Mouse (Mus musculus) heart, adult 18-20 months (tissue): ENCODE measurements around the gene Tmem115. TPM values are rescaled to one million over a fixed set of nuclear protein-coding genes. Genes with fewer than 3 reads are reported as not detected.
A peak's percentile ranks its signal among the peaks of the same experiment; 100 is the strongest.

Source experiments
- DNase-seq, 2 experiments: peaks; one replicate each; pipeline ENCODE4 v3.0.0; 2021 to 2022; ENCODE audit warnings: mixed read lengths in 1 of 2
- total RNA-seq, 2 experiments: library from RNA; stranded (reverse); gene quantifications; 2 replicates each; pipeline ENCODE4 v1.2.3; 2021

The Tmem115 gene
- total RNA-seq, 2 experiments from 2014 or later = 22.2 to 22.3 TPM

DNA sequence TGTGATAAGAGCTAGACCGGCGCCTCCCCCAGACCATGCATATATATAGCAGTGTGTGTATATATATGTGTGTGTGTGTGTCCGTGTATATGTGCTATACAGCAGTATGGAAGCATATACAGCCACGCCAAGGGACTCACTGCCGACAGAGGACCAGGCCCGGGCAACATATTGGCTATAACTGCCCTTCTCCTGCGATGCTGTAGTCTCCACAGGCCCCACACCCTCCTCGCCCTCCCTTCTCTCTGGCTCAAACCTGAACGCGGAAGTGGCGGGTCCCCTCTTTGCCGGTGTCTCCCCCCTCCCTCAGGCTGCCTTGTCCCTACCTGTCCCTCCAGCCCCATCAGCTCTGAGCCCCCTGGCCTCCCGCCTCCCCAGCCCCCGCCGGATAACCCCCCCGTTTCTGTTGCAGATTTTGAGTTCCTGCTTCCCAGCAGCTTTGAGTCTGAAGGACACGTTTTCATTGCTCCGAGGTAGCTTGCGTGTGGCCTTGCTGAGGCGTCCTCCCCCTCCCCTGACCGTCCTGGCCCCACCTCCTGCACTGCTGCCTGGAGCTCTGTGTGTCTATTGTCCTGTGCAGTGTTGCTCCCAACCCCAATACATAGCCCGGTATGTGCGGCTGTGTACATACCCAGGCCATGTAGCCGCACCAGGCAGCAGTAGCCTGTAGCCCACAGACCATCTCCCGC is 11.9 kb upstream of the Tmem115 start:
- no peak for DNase-seq

DNA sequence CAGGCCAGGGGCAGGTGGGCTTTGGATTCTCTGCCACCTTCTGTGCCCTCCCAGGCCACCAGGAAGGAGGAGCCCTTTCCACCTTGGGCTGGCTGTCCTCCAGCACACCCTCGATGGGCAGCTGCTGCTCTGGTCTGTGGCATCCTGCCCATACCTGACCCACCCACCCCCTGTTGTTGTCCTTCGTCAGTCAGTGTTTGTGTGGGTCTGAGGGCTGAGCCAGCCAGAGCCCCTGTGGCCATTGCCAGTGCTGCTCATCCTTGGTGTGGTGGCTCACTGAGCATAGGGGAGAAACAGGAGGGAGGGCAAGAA is 11.4 kb upstream of the Tmem115 start:
- DNase-seq = no peak

DNA sequence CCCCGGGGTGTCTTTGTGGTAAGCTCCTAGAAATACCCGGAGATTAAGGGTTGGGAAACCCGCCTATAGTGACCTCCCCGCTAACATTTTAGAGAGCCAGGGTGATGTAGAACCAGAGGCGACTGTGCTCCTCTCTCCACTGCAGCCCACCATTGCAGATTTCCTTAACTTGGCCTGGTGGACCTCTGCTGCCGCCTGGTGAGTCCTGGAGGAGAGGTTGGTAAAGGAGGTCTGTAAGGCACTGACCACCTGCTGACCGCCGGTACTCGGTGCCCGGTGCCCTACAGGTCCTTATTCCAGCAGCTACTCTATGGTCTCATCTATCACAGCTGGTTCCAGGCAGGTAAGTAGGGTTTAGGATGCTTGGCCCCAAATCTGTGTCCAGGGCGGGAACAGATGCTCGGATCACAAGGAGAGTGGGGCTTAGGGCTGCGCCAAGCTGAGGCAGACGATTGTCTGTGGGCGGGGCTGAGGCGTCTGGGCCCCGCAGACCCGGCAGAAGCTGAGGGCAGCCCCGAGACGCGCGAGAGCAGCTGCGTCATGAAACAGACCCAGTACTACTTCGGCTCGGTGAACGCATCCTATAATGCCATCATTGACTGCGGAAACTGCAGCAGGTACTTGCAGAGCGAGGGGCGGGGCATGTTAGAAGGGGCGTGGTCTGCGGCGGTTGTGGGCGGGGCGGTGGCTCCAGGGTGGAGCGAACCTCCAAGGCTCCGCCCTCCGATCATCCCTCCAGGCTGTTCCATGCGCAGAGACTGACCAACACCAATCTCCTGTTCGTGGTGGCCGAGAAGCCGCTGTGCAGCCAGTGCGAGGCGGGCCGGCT is 7.3 kb upstream of the Tmem115 start:
- DNase-seq = peak; percentile 43 to 55

DNA sequence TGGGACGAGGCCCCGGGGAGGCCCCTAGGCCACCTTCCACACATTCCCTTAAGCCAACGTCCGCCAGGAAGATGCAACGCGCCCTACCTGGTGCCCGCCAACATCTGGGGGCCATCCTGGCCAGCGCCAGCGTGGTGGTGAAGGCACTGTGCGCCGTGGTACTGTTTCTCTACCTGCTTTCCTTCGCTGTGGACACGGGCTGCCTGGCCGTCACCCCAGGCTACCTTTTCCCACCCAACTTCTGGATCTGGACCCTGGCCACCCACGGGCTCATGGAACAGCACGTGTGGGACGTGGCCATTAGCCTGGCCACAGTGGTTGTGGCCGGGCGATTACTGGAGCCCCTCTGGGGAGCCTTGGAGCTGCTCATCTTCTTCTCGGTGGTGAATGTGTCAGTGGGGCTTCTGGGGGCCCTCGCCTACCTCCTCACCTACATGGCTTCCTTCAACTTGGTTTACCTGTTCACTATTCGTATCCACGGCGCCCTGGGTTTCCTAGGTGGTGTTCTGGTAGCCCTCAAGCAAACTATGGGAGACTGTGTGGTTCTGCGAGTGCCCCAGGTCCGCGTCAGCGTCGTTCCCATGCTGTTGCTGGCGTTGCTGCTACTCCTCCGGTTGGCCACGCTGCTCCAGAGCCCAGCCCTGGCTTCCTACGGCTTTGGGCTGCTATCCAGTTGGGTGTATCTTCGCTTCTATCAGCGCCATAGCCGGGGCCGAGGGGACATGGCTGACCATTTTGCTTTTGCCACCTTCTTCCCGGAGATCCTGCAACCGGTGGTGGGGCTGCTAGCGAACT is 860 bp downstream of the Tmem115 start:
- DNase-seq = no peak

DNA sequence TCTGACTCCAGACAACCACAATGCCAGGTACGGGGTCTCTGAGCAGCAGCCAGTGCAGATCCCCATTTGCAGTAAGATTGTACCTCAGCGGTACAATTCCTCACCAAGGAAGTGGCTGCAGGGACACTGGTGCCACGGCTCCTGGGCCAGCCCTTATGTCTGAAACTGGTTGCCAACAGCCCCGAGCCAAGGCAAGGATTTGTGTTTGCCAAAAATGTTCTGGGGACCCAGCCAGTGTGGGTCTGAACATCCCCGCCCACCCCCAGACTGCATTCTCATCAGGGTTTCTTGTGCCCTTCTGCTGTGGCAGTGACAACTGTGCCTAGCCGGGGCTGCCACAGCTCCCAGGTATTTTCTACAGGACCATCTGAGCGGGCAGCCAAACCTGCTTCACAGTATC is 4.5 kb downstream of the Tmem115 start:
- DNase-seq = no peak

DNA sequence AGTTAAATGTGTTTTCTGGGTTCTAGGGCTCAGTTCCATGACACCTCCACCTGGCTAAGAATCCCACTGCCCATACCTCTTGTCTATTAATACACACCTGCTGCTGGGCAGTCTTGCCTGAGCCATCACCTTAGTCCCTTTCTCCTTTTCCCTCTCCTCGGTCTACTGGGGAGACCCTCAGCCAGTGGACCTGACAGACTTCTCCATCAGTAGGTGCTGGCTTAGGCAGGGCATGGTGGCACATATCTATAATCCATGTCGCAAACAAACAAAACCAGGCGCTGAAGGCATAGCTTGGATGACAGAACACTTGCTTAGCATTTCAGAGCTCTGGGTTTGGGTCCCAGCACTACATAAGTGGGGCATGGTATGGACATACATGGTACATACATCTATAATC is 5.0 kb downstream of the Tmem115 start:
- no peak for DNase-seq

DNA sequence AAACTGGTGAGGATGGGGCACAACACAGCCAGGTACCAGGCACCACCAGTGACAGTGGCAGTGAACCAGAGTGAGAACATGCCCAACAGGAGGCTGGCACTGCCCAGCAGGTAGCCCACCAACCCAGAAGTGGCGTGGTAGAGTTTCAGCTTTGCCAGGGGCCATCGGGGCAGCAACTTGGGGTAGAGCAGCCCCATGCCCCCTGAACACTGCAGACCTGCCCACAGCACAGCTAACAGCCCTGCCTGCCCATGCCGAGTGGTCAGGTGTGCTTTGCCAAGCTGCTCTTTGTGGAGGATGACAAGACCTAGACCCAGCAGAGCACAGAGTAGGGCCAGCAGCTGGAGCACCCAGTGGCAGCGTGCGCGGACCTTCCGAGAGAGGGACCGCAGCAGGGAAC is 6.2 kb downstream of the Tmem115 start:
- no peak for DNase-seq

DNA sequence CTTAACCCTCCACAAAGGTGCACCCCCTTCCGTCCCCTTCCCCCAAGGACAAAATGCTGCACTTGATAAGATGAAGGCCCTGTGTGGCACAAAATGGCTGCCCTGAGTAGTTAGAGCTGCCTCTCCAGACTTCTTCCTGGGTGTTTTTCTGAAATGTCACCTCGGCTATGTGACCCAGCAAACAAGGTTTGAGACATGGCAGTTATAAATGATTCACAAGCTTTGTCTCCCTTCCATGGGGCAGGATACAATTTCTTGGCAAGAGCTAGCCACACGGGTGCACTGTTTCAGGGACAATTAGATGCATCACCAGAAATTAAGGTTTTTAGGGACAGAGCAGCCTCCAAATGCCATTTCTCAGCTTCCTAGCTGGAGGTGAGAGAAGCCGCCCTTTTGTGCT is 6.7 kb downstream of the Tmem115 start:
- DNase-seq = no peak

DNA sequence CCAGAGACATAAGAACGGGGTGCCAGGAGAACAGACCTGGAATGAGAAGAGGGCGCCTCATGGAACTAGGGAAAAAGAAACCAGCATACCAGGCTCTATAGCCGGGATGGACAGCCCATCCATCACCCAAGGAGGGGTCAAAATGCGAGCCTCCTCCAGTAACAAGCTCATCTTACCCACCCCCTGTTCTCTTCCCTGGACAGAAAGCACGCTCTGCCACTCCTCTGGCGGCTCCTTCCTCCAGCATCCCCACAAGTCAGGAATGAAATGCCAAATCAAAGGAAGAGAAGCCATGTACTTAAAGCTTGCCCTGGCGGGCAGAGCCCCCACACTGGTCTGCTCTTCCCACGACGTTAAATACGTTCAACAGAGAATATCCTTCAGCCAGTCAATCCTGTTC is 7.3 kb downstream of the Tmem115 start:
- DNase-seq = no peak

DNA sequence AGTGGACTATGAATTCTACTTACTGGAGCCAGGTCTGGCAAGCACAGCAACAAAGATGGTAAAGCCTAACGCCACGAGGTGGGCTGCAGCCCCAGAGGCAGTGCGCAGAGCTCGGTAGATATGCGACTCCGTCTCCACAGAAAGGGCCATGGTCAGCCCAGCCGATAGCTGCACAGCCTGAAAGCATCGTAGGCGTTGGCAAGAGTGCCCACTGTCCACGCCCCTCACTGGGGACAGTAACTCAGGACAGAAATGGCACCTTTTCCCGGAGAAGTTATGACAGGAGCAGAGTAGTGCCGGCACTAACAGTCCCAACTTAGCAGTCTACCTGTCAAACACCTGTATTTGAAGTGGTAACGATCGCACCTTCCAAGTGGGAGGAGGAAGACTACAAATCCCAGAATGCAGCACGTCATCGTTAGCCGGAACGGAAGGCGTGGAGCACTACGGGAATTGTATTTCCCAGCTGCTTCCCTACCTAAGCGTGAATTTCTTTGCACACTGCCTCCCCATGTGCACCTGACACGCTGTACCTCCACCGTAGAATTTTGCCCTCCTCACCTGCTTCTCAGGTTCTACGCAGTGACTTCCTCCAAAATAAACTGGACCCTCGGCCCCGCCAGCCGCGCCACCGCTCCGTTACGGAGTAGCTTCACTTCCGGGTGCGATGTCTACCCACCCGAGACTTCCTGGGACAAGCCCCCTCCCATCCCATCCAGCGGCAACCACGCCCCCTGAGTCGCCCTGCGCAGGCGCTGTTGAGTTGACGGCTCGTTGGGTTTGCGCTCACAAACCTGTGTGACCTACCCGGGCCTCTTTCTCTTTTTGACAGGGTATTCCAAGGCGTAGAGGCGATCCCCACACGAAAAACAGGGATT is 8.0 kb downstream of the Tmem115 start, which contains the start of the genes Cyb561d2 and Nprl2:
Gene Cyb561d2 (minus strand): TSS at position 720 of the 878 bp plus-strand sequence.
Gene Nprl2 (plus strand): TSS at position 753 of the 878 bp plus-strand sequence.
- peak; percentile 96 to 97 for DNase-seq

DNA sequence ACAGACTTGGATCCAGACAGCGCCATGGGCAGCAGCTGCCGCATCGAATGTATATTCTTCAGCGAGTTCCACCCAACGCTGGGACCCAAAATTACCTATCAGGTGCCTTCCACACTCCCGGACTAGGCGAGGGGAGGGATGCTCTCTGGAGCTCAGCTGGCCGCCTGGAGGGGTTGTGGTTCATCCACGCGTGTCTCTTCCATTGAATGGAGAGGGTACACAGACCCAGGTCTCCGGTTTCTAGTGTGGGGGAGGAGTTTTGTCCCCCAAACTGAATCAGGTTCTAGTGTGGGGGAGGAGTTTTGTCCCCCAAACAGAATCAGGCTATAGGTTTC is 8.6 kb downstream of the Tmem115 start:
- DNase-seq = no peak

DNA sequence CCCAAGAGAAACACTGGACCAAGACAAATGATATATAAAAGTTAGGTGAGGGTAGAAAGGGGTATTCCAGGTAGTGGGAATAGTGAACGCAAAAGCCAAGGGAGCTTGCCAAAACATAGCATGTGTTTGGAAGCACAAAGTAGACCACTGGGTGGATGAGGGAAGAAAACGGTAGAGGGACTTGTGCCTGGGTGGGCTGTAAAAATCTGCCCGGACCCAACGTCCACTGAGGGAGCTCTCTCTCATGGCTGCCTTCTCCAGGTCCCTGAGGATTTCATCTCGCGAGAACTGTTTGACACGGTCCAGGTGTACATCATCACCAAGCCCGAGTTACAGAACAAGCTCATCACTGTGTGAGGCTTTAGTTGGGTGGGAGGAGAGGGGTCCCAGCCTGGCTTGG is 9.0 kb downstream of the Tmem115 start:
- DNase-seq = no peak

DNA sequence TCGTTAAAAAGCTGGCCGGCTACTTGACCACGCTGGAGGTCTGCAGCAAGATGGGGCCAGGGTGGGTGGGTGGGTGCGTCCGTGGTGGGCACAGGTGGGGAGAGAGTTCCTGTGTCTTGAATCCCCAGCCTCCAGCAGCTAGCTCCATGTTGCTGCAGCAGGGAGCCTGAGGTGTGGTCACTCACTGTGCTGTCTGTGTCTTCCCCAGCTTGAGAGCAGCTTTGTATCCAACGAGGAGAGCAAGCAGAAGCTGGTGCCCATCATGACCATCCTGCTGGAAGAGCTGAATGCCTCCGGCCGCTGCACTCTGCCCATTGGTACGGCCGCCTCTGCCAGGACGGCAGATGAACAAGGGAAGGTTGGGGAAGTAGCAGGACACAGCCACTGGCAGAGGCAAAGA is 9.6 kb downstream of the Tmem115 start:
- no peak for DNase-seq

DNA sequence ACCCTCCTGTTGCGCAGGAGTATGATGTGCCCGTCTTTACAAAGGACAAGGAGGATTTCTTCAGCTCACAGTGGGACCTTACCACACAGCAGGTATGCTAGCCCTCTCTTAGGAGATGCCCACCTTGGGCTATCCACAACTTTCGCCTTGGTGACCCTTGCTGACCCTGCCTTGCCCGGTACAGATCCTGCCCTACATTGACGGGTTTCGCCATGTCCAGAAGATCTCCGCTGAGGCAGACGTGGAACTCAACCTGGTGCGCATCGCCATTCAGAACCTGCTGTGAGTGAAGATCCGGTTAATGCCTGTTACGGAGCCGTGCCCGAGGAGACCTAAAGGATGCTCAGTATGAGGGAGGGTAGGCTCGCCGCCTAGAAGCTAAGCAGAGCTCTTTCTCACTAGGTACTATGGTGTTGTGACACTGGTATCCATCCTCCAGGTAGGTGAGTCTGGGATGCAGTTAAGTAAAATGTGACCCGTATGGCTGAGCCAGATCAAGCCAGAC is 10.5 kb downstream of the Tmem115 start:
- DNase-seq = no peak

DNA sequence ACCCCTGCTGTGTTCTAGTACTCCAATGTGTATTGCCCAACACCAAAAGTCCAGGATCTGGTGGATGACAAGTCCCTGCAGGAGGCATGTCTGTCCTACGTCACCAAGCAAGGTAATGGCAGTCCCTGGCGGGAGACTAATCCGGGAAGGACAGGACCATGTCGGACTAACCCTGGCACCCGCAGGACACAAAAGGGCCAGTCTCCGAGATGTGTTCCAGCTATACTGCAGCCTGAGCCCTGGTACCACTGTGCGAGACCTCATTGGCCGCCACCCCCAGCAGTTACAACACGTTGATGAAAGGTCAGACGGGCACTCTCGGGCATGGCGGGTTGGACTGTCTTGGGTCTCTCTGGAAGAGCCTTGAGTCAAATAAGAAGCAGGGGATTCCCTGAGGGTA is 11.0 kb downstream of the Tmem115 start:
- no peak for DNase-seq

DNA sequence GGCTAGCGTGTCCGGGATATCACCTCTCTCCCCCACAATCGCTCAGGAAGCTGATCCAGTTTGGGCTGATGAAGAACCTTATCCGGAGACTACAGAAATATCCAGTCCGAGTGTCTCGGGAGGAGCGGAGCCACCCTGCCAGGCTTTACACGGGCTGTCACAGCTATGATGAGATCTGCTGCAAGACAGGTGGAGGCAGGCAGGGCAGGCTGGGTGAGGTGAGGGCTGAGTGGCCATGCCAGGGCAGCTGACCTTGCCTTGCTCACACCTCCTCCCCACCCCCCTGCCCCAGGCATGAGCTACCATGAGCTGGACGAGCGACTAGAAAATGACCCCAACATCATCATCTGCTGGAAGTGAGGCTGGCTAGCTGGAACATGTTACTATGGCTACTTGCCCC is 11.5 kb downstream of the Tmem115 start:
- DNase-seq = no peak

DNA sequence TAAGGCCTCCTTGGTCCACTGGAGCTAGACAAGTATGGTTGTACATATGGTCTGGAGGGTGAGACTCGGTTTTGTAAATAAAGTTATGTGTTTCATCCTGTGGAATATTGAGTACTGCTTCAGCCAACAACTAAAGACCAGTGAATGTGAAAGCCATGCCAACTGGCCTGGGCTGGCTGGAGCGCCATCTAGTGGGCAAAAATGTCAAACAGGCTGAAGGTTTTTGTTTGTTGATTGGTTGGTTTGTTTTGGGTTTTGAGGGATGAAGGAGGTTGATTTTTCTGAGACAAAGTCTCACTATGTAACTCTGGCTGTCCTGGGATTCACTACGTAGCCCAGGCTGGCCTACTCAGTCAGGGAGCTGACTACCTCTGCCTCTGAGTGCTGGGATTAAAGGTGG is 11.9 kb downstream of the Tmem115 start:
- DNase-seq = peak; percentile 64 to 88

DNA sequence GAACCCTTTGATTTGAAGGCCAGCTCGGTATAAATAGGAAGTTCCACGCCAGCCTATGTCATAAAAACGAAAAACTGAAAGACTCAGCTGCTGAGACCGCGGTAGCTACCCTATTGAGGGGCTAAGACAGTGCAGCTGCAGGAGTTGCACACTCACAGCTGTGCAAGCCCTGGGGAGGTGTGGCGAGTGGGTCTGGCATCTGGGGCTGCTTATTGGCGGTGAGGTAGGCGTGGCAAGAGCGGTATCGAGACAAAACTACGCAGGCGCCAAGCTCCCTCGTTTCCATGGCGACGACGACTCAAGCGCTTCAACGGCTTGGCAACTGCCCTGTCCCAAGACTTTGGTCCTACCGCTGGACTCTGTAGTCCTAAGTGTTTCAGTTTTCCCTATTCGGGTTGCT is 13.3 kb downstream of the Tmem115 start, which contains the start of gene Zmynd10:
Gene Zmynd10 (plus strand): TSS at position 273 of the 400 bp plus-strand sequence.
- DNase-seq = peak; percentile 89 to 93

DNA sequence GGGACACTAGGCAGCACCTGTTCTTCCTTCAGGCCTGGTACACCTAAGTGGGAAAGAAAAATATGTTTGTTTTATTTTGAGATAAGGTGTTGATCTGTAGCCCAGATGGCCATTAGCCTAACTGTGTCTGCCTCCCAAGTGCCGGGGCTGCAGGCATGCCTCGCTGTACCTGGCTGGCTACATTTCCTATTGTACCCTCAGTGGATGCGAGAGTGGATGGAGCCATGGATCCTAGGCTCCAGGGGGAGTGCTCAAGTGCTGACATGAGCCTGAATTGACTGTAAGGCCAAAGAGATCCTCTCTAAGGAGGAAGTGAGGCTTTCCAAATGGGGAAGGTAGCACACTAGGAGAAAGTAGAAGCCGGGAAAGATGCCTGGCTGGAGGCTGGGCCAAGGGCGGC is 14.2 kb downstream of the Tmem115 start:
- no peak for DNase-seq

DNA sequence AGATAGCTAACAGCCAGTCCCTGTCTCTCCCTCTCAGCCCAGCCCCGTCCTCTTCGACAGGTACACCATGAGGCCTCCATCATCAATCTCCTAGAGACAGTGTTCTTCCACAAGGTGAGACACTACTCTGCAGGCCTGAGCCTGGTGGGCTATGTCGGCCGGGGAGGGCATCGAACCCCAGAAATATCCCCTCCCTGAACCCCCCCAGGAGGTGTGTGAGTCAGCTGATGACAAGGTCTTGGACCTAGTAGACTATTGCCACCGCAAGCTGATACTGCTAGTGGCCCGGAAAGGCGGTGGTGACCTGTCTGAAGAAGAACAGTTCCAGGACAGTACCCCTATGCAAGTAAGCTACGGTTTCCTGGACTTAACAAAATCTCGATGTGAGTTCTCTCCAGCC is 15.1 kb downstream of the Tmem115 start:
- no peak for DNase-seq

DNA sequence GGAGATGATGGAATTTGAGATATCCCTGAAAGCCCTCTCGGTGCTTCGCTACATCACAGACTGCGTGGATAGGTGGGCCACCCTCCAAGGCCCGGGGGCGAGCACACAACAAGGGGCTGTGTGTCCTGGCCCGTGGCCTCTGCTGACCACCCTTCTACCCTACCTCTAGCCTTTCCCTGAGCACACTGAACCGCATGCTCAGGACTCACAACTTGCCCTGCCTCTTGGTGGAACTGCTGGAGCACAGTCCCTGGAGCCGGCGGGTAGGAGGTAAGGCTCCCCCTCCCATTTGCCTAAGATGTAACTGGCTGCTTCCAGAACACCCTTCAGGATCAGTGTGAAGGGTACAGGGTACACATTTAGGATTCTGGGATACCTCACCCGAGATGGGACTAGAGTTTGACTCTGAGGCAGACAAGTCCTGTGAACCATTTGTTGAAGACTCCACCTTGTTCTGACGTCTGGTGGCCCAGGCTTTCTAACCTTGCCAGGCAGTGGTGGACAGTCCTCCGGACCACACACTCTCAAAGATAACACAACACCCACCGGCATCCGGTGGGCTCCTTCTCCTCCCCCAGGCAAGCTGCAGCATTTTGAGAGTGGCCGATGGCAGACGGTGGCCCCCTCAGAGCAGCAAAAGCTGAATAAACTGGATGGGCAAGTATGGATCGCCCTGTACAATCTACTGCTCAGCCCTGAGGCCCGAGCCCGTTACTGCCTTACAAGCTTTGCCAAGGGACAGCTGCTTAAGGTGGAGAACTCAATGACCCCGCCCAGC is 15.7 kb downstream of the Tmem115 start:
- DNase-seq = no peak
